Mouse (Mus musculus): ENCODE results near the gene Pak1. TPM values are rescaled to one million over a fixed set of nuclear protein-coding genes. Genes with fewer than 3 reads are reported as not detected.

The Pak1 gene
- total RNA-seq, 2 experiments from 2014 or later = 423 to 477 TPM

- DNase-seq (ENCODE audit: low spot score in 2 of 2) = no peak
These were observed 12.4 kb upstream of the Pak1 start for GRCm38 (mm10) chr7:97775923-97776322.

DNA sequence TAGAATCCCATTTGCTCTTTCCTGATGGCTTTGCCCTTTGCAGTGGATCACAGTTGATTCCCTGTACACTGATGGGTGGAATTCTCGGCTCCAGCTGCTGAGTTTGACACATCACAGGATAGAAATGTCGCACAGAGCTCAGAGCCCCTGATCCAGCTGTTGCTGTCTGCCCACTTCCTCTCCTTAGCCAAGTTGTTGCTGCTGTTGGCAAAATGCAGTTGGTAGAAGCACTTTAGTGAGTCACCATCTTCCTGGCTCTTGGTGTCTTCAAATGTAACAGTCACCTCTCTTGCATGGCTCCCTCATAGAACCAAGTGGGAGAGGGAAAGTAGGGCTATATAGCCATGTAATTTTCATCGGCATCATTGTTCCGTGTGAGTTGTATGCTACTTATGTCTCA lies 11.2 kb upstream of the Pak1 start:
- no peak for DNase-seq (ENCODE audit: low spot score in 2 of 2)

- DNase-seq (ENCODE audit: low spot score in 2 of 2) = no peak
These were observed 8.1 kb upstream of the Pak1 start for GRCm38 (mm10) chr7:97780222-97780621.

- DNase-seq (ENCODE audit: low spot score in 2 of 2) = no peak
These were observed 7.5 kb upstream of the Pak1 start for GRCm38 (mm10) chr7:97780815-97781214.

- no peak for DNase-seq (ENCODE audit: low spot score in 2 of 2)
These were observed 6.8 kb upstream of the Pak1 start for GRCm38 (mm10) chr7:97781496-97781895.

DNA sequence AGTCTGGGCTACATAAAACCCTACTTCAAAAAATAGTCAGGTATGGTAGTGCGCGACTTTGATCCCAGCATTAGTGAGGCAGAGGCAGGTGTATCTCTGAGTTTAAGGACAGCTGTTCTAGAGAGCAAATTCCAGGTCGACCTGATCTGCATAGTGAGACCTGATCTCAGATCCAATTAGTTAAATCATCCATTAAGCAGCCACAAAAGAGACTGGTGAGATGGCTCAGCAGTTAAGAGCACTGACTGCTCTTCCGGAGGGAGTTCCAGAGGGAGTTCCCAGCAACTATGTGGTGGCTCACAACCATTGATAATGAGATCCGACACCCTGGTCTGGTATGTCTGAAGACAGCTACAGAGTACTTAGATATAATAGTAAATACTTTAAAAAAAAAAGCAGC lies 4.8 kb upstream of the Pak1 start:
- no peak for DNase-seq (ENCODE audit: low spot score in 2 of 2)

DNA sequence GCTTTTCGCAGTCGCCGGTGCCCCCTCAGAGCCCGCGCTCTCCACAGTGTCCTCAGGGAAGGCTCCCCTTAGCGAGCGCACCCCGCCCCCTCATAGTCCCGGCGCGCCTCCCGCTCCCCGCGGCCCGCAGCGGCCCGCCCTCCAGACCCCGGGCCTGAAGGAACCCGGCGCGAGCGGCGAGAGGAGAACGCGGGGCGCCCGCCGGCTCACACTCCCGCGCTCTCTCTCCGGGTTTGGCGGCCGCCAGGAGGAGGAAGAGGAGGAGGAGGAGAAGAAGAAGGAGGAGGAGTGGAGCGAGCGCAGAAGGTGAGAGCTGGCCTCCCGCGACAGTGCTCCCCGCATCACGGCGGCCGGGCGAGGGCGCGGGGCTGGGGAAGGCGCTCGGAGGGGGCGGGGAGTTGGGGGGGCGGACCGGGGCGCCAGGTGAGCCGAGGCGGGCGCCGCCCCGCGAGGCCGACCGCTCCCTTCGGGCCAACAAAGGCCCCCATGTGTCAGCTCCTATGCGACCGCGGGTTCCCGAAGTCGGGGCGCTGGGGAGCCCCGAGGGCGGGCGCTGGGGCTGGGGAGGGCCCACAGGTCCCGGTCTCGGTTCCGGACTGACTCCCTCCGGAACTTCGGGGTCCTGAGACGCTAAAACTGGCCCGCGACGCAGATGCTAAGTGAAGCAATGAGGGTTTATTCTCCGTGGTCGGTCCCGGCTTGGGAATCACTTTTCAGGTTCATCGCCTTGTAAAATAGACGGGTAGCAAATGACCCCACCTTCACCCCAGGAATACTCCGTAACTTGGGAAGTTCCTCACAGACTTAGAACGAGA lies 535 bp downstream of the Pak1 start:
- peak; percentile 28 to 52 for DNase-seq (ENCODE audit: low spot score in 2 of 2)

DNA sequence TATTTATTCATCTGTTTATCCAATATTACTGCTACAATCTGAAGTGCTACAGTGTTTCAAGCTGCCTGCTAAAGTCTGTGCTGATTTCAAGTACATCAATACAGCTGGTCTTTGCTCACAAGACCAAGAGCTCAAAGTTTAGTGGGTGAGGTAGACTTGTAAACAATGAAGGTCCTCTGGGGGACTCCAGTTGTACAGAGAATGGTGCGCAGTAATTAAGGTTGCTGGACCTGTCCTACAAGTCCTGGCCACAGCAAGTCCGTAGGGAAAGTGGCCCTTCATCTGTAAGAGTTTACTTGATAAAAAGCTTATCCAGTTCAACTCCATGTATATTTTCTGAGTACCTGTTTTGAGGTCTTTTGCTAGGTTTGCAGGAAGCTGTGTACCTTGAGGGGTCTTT lies 1.9 kb downstream of the Pak1 start:
- DNase-seq (ENCODE audit: low spot score in 2 of 2) = no peak

DNA sequence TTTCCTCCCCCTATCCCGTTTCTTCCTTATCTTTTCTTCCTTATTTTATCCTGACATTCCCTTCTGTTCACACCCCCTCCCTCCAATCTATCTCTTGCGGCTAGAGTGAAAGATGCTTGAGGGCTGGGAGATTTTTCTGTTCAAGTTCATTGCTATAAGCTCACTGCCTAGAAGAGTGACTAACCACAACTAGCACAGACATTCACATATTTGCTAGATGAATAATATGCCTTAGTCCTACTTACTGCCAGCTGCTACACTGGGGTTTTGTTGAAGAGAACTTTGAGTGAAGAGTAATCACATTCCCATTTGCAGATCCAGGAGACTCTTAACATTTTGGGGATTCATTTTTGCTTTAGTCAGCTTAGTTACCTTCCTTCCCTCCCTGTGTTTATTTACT lies 4.0 kb downstream of the Pak1 start:
- DNase-seq (ENCODE audit: low spot score in 2 of 2) = no peak

- DNase-seq (ENCODE audit: low spot score in 2 of 2) = no peak
These were observed 14.8 kb downstream of the Pak1 start for GRCm38 (mm10) chr7:97803116-97803515.

DNA sequence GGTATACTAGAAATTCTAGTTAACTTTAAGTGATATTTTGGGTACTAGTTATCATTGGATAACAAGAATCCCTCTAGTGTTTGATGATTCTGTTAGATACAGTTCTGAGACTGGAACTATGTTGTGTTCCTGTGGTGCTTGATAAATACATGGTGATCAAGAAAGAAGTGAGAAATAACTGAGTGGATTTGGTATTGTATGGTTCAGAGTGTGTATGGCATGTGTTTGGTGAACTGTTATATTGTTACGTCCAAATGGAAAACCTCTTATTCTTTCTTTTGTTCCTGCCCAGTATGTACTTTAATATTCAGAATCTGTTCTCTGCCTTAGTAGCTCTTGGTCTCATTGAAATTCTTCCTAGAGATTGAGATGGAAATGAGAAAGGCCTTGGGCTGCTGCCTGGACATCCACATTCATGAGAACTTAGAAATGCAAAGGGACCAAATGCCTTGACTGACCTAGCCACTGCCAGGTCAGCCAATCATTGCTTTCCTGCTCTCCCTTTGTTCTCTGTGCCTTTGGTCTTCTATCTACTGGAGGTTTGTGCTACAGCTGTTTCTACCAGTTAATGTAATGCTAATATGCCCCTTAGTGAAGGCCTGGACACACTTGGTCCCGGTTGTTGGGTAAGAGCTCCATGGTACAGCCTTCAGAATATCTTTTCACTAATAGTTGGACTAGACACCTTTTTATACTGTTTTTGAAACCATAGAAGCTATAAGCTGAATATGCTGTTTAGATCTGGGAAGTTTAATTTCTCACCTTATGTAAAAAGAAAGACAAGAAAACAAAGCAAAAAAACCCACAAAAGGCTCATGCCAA lies 16.1 kb downstream of the Pak1 start:
- DNase-seq (ENCODE audit: low spot score in 2 of 2) = peak in 1 of 2 experiments; percentile 5

GRCm38 (mm10) chr7:97805067-97805365 lies 16.7 kb downstream of the Pak1 start:
- DNase-seq (ENCODE audit: low spot score in 2 of 2) = no peak

- no peak for DNase-seq (ENCODE audit: low spot score in 2 of 2)
These were observed 21.0 kb downstream of the Pak1 start for GRCm38 (mm10) chr7:97809307-97809706.

DNA sequence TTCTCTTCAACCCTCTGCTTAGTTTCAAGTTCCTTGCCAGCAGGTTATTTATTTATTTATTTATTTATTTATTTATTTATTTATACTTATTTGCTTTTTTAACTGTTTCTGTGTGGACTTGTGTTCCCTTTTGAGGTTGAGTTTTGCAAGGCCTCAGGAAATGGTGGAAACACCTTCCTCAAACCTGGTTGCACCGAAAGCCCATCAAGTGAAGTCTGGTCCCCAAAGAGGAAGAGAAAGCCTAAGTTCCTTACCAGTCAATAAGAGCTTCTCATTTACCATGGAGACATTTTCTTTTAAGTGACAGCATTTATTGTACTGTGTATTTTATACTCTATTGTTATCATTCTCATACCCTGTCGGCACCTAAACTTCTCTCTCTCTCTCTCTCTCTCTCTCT lies 33.5 kb downstream of the Pak1 start:
- DNase-seq (ENCODE audit: low spot score in 2 of 2) = no peak

DNA sequence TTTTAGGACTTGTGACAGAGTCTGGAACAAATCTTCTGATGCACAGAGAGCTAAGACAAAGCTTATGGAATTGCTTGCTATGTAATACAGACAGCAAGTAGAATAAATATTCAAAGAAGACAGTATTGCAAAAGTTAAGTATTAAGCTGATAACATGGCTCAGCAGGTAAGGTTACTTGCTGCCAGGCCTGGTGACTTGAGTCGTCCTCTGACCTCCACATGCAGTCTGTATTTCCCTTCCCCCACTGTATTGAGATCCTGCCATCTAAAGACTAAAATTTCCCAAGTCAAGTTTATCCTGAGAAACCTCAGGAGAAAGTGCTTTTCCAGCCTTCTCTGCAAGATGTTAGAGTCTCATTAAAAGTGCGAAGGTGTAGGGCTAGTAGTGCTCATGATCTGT lies 40.8 kb downstream of the Pak1 start:
- DNase-seq (ENCODE audit: low spot score in 2 of 2) = no peak

GRCm38 (mm10) chr7:97830739-97831138 lies 42.4 kb downstream of the Pak1 start:
- no peak for DNase-seq (ENCODE audit: low spot score in 2 of 2)

DNA sequence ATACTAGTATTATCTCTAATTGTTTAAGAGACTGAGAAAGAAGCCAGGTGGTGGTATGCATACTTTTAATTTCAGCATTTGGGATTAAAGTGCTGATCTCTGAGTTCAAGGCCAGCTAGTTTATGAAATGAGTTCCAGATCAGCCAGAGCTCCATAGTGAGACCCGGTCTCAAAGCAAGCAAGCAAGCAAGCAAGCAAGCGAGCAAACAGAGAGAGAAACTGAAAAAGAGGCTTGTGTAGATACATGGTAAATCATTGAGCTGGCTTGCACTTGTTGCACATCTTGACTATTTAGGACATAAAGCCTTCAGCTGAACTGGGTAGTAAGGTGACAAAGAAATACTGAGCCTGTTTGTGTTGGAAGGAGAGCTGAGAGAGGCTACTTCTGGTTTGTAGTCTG lies 44.6 kb downstream of the Pak1 start:
- no peak for DNase-seq (ENCODE audit: low spot score in 2 of 2)

GRCm38 (mm10) chr7:97838574-97838973 lies 50.2 kb downstream of the Pak1 start:
- no peak for DNase-seq (ENCODE audit: low spot score in 2 of 2)

DNA sequence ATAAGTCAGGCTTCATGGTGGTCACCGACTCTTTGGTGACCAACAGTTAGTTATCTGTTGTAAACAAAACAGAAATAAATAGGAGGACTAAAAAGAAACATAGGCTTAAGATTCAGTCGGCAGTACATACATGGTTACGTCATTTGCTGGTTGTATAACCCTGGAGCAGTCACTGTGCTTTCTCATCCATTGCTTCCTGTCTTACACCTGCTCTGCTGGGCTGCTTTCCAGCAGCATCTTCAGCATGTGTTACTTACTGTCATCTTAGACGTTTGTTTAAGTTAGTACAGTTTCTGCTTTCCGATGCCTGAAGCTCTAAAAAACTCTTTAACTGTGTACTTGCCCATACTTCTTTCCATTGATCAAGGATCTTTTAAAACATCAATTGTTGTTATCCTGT lies 53.0 kb downstream of the Pak1 start:
- peak; percentile 65 to 67 for DNase-seq (ENCODE audit: low spot score in 2 of 2)

GRCm38 (mm10) chr7:97842332-97842731 lies 54.0 kb downstream of the Pak1 start:
- no peak for DNase-seq (ENCODE audit: low spot score in 2 of 2)

DNA sequence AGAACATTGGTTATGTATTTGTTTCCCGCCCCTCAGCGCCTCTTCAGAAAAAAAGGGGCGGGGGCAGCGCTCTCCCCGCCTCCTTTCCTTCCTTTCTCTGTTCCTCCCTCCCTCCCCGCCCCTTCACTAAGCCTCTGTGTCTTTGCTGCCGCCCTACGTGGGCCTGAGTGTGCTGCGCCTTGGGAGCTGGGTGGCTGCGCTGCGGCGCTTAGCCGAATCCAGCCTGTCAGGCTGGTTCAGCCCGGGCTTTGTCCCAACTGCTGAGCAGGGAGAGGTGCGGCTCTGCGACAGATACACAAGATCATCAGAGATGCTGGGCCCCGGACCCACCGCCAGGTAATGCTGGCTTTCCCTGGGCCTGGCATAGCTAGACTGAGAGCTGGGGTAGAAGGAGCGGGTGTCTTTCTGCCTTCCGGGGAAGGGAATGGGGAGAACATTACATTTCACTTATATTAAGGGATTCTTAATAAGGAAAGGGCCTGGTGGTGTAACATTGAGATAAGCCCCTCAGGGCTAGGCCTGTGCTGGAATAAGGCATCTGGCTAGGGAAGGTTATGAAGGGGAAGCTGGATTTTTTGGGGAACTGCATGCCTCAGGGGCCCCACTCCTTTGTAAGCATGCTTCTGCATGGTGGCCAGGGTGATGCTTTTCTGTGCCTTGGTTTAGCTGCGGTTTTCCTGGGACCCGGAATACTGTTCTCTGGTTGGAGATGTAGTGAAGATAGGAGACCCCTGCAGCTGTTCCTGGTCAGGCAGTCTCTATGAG lies 54.6 kb downstream of the Pak1 start:
- peak; percentile 82 to 87 for DNase-seq (ENCODE audit: low spot score in 2 of 2)

- no peak for DNase-seq (ENCODE audit: low spot score in 2 of 2)
These were observed 56.1 kb downstream of the Pak1 start for GRCm38 (mm10) chr7:97844419-97844818.

All from left cerebral cortex, adult 18-20 months (tissue).